Mouse (Mus musculus) testis, adult 2 months (tissue): ENCODE measurements around the gene Stac3.

Experiments
- CTCF ChIP-seq: fragments of 200-500 bp; IDR thresholded peaks from 2 replicates; pipeline ENCODE4 v1.5.1; 2012; ENCODE audit warnings: low read depth, mild to moderate bottlenecking, inconsistent platforms, low read length, moderate library complexity; ENCODE audit not compliant: control insufficient read depth, insufficient read depth, insufficient replicate concordance
- POLR2A ChIP-seq: fragments of 200-500 bp; IDR thresholded peaks from 2 replicates; pipeline ENCODE4 v1.6.1; 2012; ENCODE audit warnings: low read depth, mild to moderate bottlenecking, inconsistent platforms, low read length, moderate library complexity; ENCODE audit not compliant: control insufficient read depth

- no peak for TF ChIP-seq CTCF
- TF ChIP-seq POLR2A, result no peak
Measured at GRCm38 (mm10) chr10:127480833-127481813, 20.4 kb upstream of the Stac3 start.
